In the genomic region with DNA sequence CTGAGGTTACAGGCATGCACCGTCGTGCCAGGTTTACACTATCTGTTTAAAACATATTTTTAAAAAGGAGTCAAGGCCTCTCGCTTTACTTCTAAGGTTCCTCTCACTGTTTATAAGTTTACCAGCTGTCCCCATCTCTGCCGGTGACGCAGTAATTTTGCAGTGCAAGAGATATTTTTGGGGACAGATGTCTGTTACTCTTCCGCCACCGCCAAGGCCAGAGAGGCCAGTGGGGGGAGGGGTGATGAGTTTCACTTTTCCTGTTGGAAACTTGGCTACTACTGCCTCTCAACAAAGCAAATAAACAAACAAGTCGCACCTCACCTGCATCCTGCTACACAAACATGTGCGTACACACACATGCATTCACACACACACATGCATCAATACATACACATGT, we compare ENCODE assay signal across 12 mouse cellular contexts.
DNase-seq lines count a peak whose midpoint lies in the region; ATAC-seq and TF ChIP-seq lines count a peak whose summit lies in the region.
"Had no signal": no experiment of that assay in that cellular context is flagged by ENCODE, and none has a peak within 500 bp of the region (broad histone marks: within the 10 kb centered on the region; RNA-seq: fewer than 3 reads in every experiment).

No protein-coding gene starts in this region.

- H3K9ac ChIP-seq in kidney, embryonic 14.5 days (ENCODE audit: low read depth, low read length), result no peak overlapping the region
- H3K9ac ChIP-seq in lung, postnatal 0 days (replicated peaks; ENCODE audit: low read depth), result no peak overlapping the region
- H3K9ac ChIP-seq: lung, embryonic 15.5 days had no signal

- 77% methylated on average over 9 of the region's 9 CpGs for WGBS in kidney, embryonic 14.5 days
- 79% methylated on average over 9 of the region's 9 CpGs for WGBS in embryonic facial prominence, embryonic 10.5 days
- 48% methylated on average over 9 of the region's 9 CpGs for WGBS in lung, postnatal 0 days

- H3K4me1 ChIP-seq in kidney, embryonic 14.5 days (ENCODE audit: control insufficient read depth, insufficient read depth, low read length), result no peaks in the 10 kb centered on the region
- H3K4me1 ChIP-seq in embryonic facial prominence, embryonic 10.5 days, result peaks cover 11% of the 10 kb centered on the region
- peaks cover 3% of the 10 kb centered on the region; the same call in 1 of the 2 replicates for H3K4me1 ChIP-seq in lung, postnatal 0 days (ENCODE audit: insufficient read depth, low read depth, low read length)
- H3K4me1 ChIP-seq: lung, embryonic 15.5 days had no signal

- H3K4me2 ChIP-seq in kidney, embryonic 14.5 days (replicated peaks; ENCODE audit: low read depth, low read length), result no peak overlapping the region
- no peak overlapping the region for H3K4me2 ChIP-seq in lung, postnatal 0 days (replicated peaks; ENCODE audit: low read depth, low read length)
- H3K4me2 ChIP-seq: lung, embryonic 15.5 days had no signal

- no peaks in the 10 kb centered on the region for H3K27me3 ChIP-seq in kidney, embryonic 14.5 days (ENCODE audit: control insufficient read depth, insufficient read depth, low read length)
- H3K27me3 ChIP-seq in embryonic facial prominence, embryonic 10.5 days (replicated peaks; ENCODE audit: low read depth, poor library complexity, severe bottlenecking), result no peaks in the 10 kb centered on the region
- H3K27me3 ChIP-seq in lung, postnatal 0 days (replicated peaks; ENCODE audit: insufficient read depth, low read length), result no peaks in the 10 kb centered on the region
- H3K27me3 ChIP-seq: lung, embryonic 15.5 days; Patski had no signal

- no peak overlapping the region for H3K4me3 ChIP-seq in kidney, embryonic 14.5 days (ENCODE audit: low read length)
- no peak overlapping the region for H3K4me3 ChIP-seq in embryonic facial prominence, embryonic 10.5 days
- H3K4me3 ChIP-seq in lung, postnatal 0 days (ENCODE audit: low read depth, low read length), result no peak overlapping the region
- H3K4me3 ChIP-seq: lung, embryonic 15.5 days had no signal

- H3K36me3 ChIP-seq in kidney, embryonic 14.5 days (ENCODE audit: control insufficient read depth, insufficient read depth, low read length), result no peaks in the 10 kb centered on the region
- H3K36me3 ChIP-seq in embryonic facial prominence, embryonic 10.5 days (replicated peaks), result no peaks in the 10 kb centered on the region
- H3K36me3 ChIP-seq in lung, postnatal 0 days (ENCODE audit: insufficient read depth, low read length), result no peaks in the 10 kb centered on the region
- H3K36me3 ChIP-seq: lung, embryonic 15.5 days had no signal

- H3K27ac ChIP-seq in kidney, embryonic 14.5 days (ENCODE audit: low read depth, low read length), result no peak overlapping the region
- no peak overlapping the region for H3K27ac ChIP-seq in embryonic facial prominence, embryonic 10.5 days (replicated peaks)
- H3K27ac ChIP-seq in lung, postnatal 0 days (ENCODE audit: low read length), result no peak overlapping the region
- H3K27ac ChIP-seq: lung, embryonic 15.5 days had no signal

- no peaks in the 10 kb centered on the region for H3K9me3 ChIP-seq in kidney, embryonic 14.5 days (ENCODE audit: control insufficient read depth, low read length)
- no peaks in the 10 kb centered on the region for H3K9me3 ChIP-seq in embryonic facial prominence, embryonic 10.5 days
- H3K9me3 ChIP-seq in lung, postnatal 0 days (ENCODE audit: low read length), result no peaks in the 10 kb centered on the region
- H3K9me3 ChIP-seq: lung, embryonic 15.5 days had no signal

- no peak for ATAC-seq in kidney, embryonic 14.5 days (ENCODE audit: low FRiP score, low TSS enrichment)
- no peak for ATAC-seq in lung, postnatal 0 days
- ATAC-seq: inflammation-experienced regulatory T-cells, adult 6 months; Patski had no signal

- no peak for TF ChIP-seq EP300 in lung, postnatal 0 days (IDR thresholded peaks at IDR 0.05)

- TF ChIP-seq CTCF in lung, postnatal 0 days (IDR thresholded peaks at IDR 0.05), result no peak

- peak; percentile 43 for DNase-seq in kidney, adult 18-20 months
- DNase-seq in adrenal gland, adult 18-20 months (ENCODE audit: low spot score in 2 of 2), result peak; percentile 41 to 57
- DNase-seq in embryonic facial prominence, embryonic 10.5 days (ENCODE audit: low spot score), result peak; percentile 6
- peak; percentile 65 for DNase-seq in heart, postnatal 4 days
- no peak for DNase-seq in cerebellum, postnatal 4 days (ENCODE audit: low spot score in 2 of 2)
- DNase-seq in lung, postnatal 0 days (ENCODE audit: low spot score), result no peak
- DNase-seq in thymus, postnatal 0 days (ENCODE audit: low spot score), result no peak
- DNase-seq: cerebellum, postnatal 36 days had no signal

Comparison
In these comparisons a context has a peak if more than half of its experiments do, and no peak if none do; other contexts are left out.
1. DNase-seq: peak in kidney, adult 18-20 months (single experiment), adrenal gland, adult 18-20 months (2 of 2), embryonic facial prominence, embryonic 10.5 days (single experiment) and heart, postnatal 4 days (single experiment); none in cerebellum, postnatal 4 days (0 of 2), lung, postnatal 0 days (single experiment) and thymus, postnatal 0 days (single experiment).